Mouse (Mus musculus) limb, embryonic 11.5 days (tissue): ENCODE measurements around the gene Mif4gd. TPM values are rescaled to one million over a fixed set of nuclear protein-coding genes. Genes with fewer than 3 reads are reported as not detected.
A peak's percentile ranks its signal among the peaks of the same experiment; 100 is the strongest.

ENCODE experiments used
- ATAC-seq: fragments of 200-750 bp; cut with Nextera tagmentation; 2 replicates; pipeline ENCODE4 v1.8.0; 2017; ENCODE audit warnings: low read depth; ENCODE audit not compliant: insufficient number of reproducible peaks, low FRiP score, low TSS enrichment
- DNase-seq: peaks from one replicate; pipeline ENCODE4 v3.0.0-alpha.2; 2015; ENCODE audit warnings: low spot score
- H3K27ac ChIP-seq: fragments of 300-500 bp; sonication (generic); replicated peaks from 2 replicates; pipeline ENCODE4 v1.5.1; 2014; ENCODE audit warnings: low read depth, mild to moderate bottlenecking, low read length
- H3K27me3 ChIP-seq: fragments of 300-500 bp; sonication (generic); 2 replicates; pipeline ENCODE4 v1.6.1; 2014; ENCODE audit warnings: mild to moderate bottlenecking, low read length, mixed read lengths; ENCODE audit not compliant: control insufficient read depth, insufficient read depth
- H3K36me3 ChIP-seq: fragments of 300-500 bp; sonication (generic); 2 replicates; pipeline ENCODE4 v1.6.1; 2014; ENCODE audit warnings: mild to moderate bottlenecking, low read length, moderate library complexity, mixed read lengths; ENCODE audit not compliant: control insufficient read depth, insufficient read depth
- H3K4me1 ChIP-seq: fragments of 300-500 bp; sonication (generic); 2 replicates; pipeline ENCODE4 v1.6.1; 2014; ENCODE audit warnings: low read length, mixed read lengths; ENCODE audit not compliant: control insufficient read depth, insufficient read depth
- H3K4me2 ChIP-seq: fragments of 300-500 bp; sonication (generic); 2 replicates; pipeline ENCODE4 v1.6.1; 2014; ENCODE audit warnings: low read depth, mild to moderate bottlenecking, moderate library complexity; ENCODE audit not compliant: severe bottlenecking
- H3K4me3 ChIP-seq: fragments of 300-500 bp; sonication (generic); 2 replicates; pipeline ENCODE4 v1.5.1; 2014; ENCODE audit warnings: low read depth, low read length
- H3K9ac ChIP-seq: fragments of 300-500 bp; sonication (generic); 2 replicates; pipeline ENCODE4 v1.6.1; 2014; ENCODE audit warnings: mild to moderate bottlenecking, low read length
- H3K9me3 ChIP-seq: fragments of 300-500 bp; sonication (generic); 2 replicates; pipeline ENCODE4 v1.6.1; 2016; ENCODE audit warnings: low read length; ENCODE audit not compliant: control insufficient read depth
- WGBS: fragments of 180-500 bp; shearing (Covaris S2); extraction: QIAGEN DNeasy Blood & Tissue Kit; methylation state at CpG from one replicate; pipeline ENCODE4 v1.1.7; 2014; 5-methylcytosine and 5-hydroxymethylcytosine counted together
- polyA plus RNA-seq: library from polyadenylated mRNA; unstranded; fragments of >200 nt; fragmentation: Nextera tagmentation; extraction: Ambion mirVana; gene quantifications from 2 replicates; pipeline ENCODE4 v1.2.1, GENCODE M21; 2014

Mif4gd gene
- polyA plus RNA-seq, 1 experiment from 2014 or later = 18.0 TPM

DNA sequence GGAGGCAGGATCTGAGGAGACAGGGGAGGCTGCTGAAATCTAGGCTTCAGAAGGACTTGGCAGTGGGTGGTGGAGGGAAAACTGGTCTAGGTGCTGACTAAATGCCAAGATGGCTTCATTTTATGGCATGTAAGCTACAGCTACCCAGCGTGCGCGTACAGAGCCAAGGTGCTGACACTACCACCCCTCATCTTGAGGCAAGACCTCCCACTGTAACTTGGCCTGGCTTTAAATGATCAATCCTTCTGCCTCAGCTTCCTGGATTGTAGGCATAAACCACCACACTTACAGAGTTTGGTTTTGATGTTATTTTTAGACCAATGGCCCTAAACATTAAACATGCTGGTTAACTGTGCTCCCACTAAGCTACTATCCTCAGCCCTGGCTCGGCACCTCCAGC lies 26.8 kb upstream of the Mif4gd start:
- no peak for DNase-seq
- Histone ChIP-seq H3K9ac (no peak overlapping the region), H3K9me3 (no peaks in the 10 kb centered on the region), H3K4me3 (no peak overlapping the region), H3K36me3 (no peaks in the 10 kb centered on the region; the same call in 1 of the 2 replicates), H3K4me2 (no peak overlapping the region), H3K27ac (no peak overlapping the region), H3K27me3 (no peaks in the 10 kb centered on the region), H3K4me1 (no peaks in the 10 kb centered on the region)
- WGBS = 82% methylated on average over 4 of the region's 4 CpGs
- no peak for ATAC-seq

DNA sequence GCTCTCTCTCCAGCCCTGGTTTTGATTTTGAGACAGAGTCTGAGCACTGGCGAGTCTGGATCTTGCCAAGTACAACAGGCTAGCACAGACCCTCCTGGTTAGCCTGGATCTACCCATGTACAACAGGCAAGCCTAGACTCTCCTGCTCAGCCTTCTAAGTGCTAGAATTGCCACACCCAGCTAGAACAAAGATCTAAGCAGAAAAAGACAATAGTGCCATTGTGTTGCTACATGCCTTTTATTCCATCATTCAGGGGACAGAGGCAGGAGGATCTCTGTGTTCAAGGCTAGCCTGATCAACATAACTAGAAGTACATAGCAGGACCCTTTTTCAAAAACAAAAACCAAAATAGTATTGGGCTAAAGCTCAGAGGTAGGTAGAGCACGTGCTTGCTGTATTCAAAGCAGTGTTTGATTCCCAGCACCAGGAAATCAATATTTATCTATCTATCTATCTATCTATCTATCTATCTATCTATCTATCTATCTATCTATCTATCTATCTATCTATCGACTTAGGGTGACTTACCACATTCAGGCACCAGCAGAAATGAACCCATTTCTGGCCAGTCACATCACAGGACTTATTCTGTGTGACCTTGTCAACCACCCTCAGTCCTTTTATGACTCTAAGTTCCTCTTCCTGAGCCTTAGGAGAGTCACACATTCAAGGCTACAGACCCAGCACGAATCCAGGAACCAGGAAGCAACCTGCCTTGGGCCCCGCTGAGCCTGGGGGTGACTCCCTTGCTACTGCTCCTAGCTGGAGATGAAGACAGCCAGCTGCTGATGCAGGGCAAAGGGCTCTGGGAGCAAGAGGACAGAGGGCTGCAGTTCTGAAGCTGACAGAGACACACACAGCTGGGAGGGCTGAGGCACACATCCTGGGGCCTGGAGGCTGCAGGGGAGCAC lies 26.0 kb upstream of the Mif4gd start:
- DNase-seq = no peak
- Histone ChIP-seq H3K9me3 (no peaks in the 10 kb centered on the region), H3K4me1 (no peaks in the 10 kb centered on the region), H3K36me3 (no peaks in the 10 kb centered on the region), H3K27ac (no peak overlapping the region), H3K4me2 (no peak overlapping the region), H3K27me3 (no peaks in the 10 kb centered on the region), H3K9ac (no peak overlapping the region), H3K4me3 (no peak overlapping the region)
- 75% methylated on average over 5 of the region's 5 CpGs for WGBS
- no peak for ATAC-seq

DNA sequence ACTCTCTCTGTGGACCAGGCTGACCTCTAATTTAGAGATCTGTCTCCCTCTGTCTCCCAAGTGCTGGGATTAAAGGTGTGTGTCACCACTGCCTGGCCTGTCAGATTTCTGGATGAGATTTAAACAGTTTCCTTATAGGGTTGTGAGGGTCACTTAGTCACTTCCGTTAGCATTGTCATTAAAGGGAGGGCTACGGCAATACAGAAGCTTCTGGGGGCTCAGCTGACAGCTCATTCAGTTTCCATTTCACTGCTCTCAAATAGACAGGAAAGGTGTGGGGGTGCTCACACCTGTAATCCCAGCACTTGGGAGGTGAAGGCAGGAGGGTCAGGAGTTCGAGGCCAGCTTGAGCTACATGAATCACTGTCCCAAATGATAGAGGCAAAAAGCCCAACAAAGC lies 24.2 kb upstream of the Mif4gd start:
- H3K27me3 ChIP-seq = no peaks in the 10 kb centered on the region
- WGBS = 76% methylated on average over 3 of the region's 3 CpGs
- H3K4me2 ChIP-seq = no peak overlapping the region

DNA sequence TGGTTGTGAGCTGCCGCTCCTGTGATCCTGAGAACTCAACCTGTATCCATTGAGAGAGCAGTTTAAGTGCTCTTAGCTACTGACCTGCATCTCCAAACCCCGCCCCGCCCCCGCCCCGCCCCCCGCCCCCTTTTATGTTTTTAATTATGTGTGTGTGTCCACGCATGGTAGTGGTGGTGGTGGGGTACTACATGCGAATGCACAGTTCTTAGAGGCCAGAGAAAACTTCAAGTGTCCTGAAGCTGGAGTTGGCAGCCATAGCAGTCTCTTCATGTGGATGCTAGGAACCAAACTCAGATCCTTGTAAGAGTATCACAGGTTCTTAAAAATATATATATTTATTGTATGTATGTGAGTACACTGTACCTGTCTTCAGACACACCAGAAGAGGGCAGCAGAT lies 22.7 kb upstream of the Mif4gd start:
- H3K9me3 ChIP-seq = no peaks in the 10 kb centered on the region
- DNase-seq (no peak), ATAC-seq (no peak)
- H3K4me2 ChIP-seq = no peak overlapping the region
- H3K36me3 ChIP-seq = no peaks in the 10 kb centered on the region
- no peak overlapping the region for H3K27ac ChIP-seq
- H3K4me1 ChIP-seq = no peaks in the 10 kb centered on the region
- no peak overlapping the region for H3K9ac ChIP-seq
- no peaks in the 10 kb centered on the region for H3K27me3 ChIP-seq
- 72% methylated on average over 8 of the region's 8 CpGs for WGBS
- H3K4me3 ChIP-seq = no peak overlapping the region

More for the DNA sequence above, 24.2 kb upstream of the Mif4gd start:
- DNase-seq = no peak
- Histone ChIP-seq H3K27ac (no peak overlapping the region), H3K36me3 (no peaks in the 10 kb centered on the region), H3K9ac (no peak overlapping the region), H3K9me3 (no peaks in the 10 kb centered on the region), H3K4me1 (no peaks in the 10 kb centered on the region), H3K4me3 (no peak overlapping the region)
- ATAC-seq = no peak

DNA sequence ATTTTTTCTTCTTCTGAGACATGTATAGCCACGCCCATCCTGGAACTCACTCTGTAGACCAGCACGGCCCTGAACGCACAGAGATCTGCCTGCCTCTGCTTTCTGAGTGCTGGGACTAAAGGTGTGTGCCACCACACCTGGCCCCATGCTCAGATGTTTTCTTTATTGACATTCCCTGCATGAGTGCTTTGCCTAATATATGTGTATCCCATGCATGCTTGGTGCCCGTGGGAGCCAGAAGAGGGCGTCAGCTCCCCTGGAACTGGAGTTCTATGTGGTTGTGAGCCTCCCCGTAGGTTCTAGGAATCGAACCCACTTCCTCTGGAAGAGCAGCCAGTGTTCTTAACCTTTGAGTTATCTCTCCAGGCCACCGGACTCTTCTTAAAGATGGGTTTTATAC lies 22.3 kb upstream of the Mif4gd start:
- no peak overlapping the region for H3K27ac ChIP-seq
- H3K27me3 ChIP-seq = no peaks in the 10 kb centered on the region
- DNase-seq (no peak), ATAC-seq (no peak)
- H3K9ac ChIP-seq = no peak overlapping the region
- no peak overlapping the region for H3K4me2 ChIP-seq
- no peak overlapping the region for H3K4me3 ChIP-seq
- H3K36me3 ChIP-seq = no peaks in the 10 kb centered on the region
- WGBS = 83% methylated on average over 8 of the region's 8 CpGs
- no peaks in the 10 kb centered on the region for H3K4me1 ChIP-seq
- H3K9me3 ChIP-seq = no peaks in the 10 kb centered on the region

DNA sequence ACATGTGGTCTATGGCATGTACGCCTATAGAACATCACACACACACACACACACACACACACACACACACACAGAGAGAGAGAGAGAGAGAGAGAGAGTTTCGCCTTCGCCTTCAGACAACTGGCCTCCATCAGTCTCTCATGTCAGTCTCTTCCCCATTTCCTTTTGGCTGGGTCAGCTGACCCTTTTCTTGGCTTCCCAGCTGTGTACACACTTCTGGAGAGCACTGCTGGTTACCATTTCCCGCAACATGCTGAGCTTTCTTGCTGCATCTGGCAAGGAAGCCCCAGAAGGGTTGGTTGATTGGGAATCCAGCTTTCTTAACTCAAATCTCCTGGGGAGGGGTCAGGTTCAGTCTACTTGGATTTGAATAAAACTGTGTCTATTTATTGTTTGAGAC lies 21.3 kb upstream of the Mif4gd start:
- Histone ChIP-seq H3K4me1 (no peaks in the 10 kb centered on the region), H3K27me3 (no peaks in the 10 kb centered on the region), H3K4me3 (no peak overlapping the region), H3K27ac (no peak overlapping the region), H3K36me3 (no peaks in the 10 kb centered on the region), H3K9ac (no peak overlapping the region), H3K9me3 (no peaks in the 10 kb centered on the region), H3K4me2 (no peak overlapping the region)
- ATAC-seq (no peak), DNase-seq (no peak)
- 79% methylated on average over 4 of the region's 4 CpGs for WGBS

DNA sequence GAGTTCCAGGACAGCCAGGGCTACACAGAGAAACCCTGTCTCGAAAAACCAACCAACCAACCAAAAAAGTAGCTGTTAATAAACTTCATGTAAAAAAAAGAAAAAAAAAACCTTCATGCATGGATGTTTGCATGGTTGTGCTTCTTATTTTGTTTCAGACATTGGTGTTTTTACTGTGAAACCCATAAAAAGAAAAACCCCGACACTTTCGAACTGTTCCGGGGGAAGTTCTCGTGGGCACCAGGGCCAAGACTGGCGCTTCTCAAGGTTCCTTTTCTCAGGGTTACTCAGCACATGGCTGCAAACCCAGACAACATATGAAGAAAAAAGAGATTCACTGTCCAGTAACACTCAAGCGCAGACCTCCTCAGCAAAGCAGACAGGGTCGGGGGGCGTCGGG lies 20.1 kb upstream of the Mif4gd start:
- 90% methylated on average over 10 of the region's 10 CpGs for WGBS
- Histone ChIP-seq H3K9ac (no peak overlapping the region), H3K4me2 (no peak overlapping the region), H3K27ac (no peak overlapping the region), H3K27me3 (no peaks in the 10 kb centered on the region), H3K36me3 (no peaks in the 10 kb centered on the region), H3K9me3 (no peaks in the 10 kb centered on the region), H3K4me3 (no peak overlapping the region), H3K4me1 (no peaks in the 10 kb centered on the region)
- no peak for ATAC-seq
- DNase-seq = no peak

DNA sequence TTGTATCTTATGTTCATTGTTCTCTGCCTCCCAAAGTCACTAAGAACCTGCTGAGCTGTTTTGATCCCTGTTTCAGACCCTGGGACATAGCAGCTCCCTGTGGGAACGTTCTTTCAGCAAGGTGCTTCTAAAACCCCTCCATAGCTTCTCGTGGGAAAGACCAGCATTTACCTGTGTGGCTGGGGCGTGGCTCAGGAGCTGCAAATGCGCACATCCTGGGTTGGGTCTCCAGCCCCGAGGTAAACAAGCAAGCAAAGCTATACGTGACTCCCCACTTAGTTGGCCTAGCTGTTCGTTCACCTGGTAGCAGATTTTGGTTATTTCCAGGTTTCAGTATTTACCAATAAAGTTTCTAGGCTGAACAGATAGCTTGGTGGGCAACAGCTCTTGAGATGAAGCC lies 19.5 kb upstream of the Mif4gd start:
- Histone ChIP-seq H3K27ac (no peak overlapping the region), H3K27me3 (no peaks in the 10 kb centered on the region), H3K4me2 (no peak overlapping the region)

DNA sequence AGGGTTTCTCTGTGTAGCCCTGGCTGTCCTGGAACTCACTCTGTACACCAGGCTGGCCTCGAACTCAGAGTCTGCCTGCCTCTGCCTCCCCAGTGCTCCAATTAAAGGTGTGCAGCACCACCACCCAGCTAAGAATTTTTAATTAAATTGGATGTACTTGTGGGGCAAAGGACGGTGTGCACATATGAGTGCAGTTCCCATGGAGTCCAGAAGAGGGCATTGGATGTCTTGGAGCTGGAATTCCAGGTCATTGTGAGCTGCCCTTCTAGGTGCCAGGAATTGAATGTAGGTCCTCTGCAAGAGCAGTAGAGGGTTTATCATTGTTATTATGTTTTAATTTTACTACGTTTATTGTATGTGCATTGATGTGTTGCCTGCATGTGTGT lies 18.7 kb upstream of the Mif4gd start:
- Histone ChIP-seq H3K4me1 (no peaks in the 10 kb centered on the region), H3K9me3 (no peaks in the 10 kb centered on the region), H3K27ac (no peak overlapping the region), H3K27me3 (no peaks in the 10 kb centered on the region), H3K4me3 (no peak overlapping the region), H3K4me2 (no peak overlapping the region), H3K36me3 (no peaks in the 10 kb centered on the region), H3K9ac (no peak overlapping the region)
- DNase-seq (peak; percentile 49), ATAC-seq (no peak)
- WGBS = 15% methylated on average over 3 of the region's 3 CpGs

More for the DNA sequence above, 19.5 kb upstream of the Mif4gd start:
- Histone ChIP-seq H3K4me1 (no peaks in the 10 kb centered on the region), H3K4me3 (no peak overlapping the region), H3K9me3 (no peaks in the 10 kb centered on the region), H3K36me3 (no peaks in the 10 kb centered on the region), H3K9ac (no peak overlapping the region)
- 77% methylated on average over 7 of the region's 7 CpGs for WGBS
- ATAC-seq (no peak), DNase-seq (no peak)
